Mouse (Mus musculus) kidney, embryonic 14.5 days (tissue): ENCODE results near the gene Lamp1. TPM values are rescaled to one million over a fixed set of nuclear protein-coding genes. Genes with fewer than 3 reads are reported as not detected.

ENCODE experiments used
- ATAC-seq: fragments of 200-750 bp; cut with Nextera tagmentation; 2 replicates; pipeline ENCODE4 v1.8.0; 2017; ENCODE audit warnings: moderate number of reproducible peaks, mild to moderate bottlenecking, moderate TSS enrichment, moderate library complexity; ENCODE audit not compliant: low FRiP score, low TSS enrichment
- H3K27ac ChIP-seq: fragments of 300-500 bp; sonication (generic); 2 replicates; pipeline ENCODE4 v1.5.1; 2014; ENCODE audit warnings: low read depth, mild to moderate bottlenecking, low read length, moderate library complexity, mixed read lengths
- H3K27me3 ChIP-seq: fragments of 300-500 bp; sonication (generic); 2 replicates; pipeline ENCODE4 v1.6.1; 2014; ENCODE audit warnings: mild to moderate bottlenecking, low read length; ENCODE audit not compliant: control insufficient read depth, insufficient read depth
- H3K36me3 ChIP-seq: fragments of 300-500 bp; sonication (generic); 2 replicates; pipeline ENCODE4 v1.6.1; 2014; ENCODE audit warnings: low read length, mixed read lengths; ENCODE audit not compliant: control insufficient read depth, insufficient read depth
- H3K4me1 ChIP-seq: fragments of 300-500 bp; sonication (generic); 2 replicates; pipeline ENCODE4 v1.6.1; 2014; ENCODE audit warnings: low read length, mixed read lengths; ENCODE audit not compliant: control insufficient read depth, insufficient read depth
- H3K4me2 ChIP-seq: fragments of 300-500 bp; sonication (generic); replicated peaks from 2 replicates; pipeline ENCODE4 v1.6.1; 2014; ENCODE audit warnings: low read depth, mild to moderate bottlenecking, low read length
- H3K4me3 ChIP-seq: fragments of 300-500 bp; sonication (generic); 2 replicates; pipeline ENCODE4 v1.5.1; 2014; ENCODE audit warnings: mild to moderate bottlenecking, low read length
- H3K9ac ChIP-seq: fragments of 300-500 bp; sonication (generic); 2 replicates; pipeline ENCODE4 v1.6.1; 2014; ENCODE audit warnings: low read depth, mild to moderate bottlenecking, low read length, moderate library complexity
- H3K9me3 ChIP-seq: fragments of 300-500 bp; sonication (generic); 2 replicates; pipeline ENCODE4 v1.6.1; 2016; ENCODE audit warnings: low read length; ENCODE audit not compliant: control insufficient read depth
- WGBS: fragments of 180-500 bp; shearing (Covaris S2); extraction: QIAGEN DNeasy Blood & Tissue Kit; methylation state at CpG from one replicate; pipeline ENCODE4 v1.1.7; 2014; 5-methylcytosine and 5-hydroxymethylcytosine counted together
- polyA plus RNA-seq: library from polyadenylated mRNA; unstranded; fragments of >200 nt; fragmentation: Nextera tagmentation; extraction: Ambion mirVana; gene quantifications from 2 replicates; pipeline ENCODE4 v1.2.1, GENCODE M21; 2014

The Lamp1 gene
- polyA plus RNA-seq = 225 and 306 TPM in 2 replicates

DNA sequence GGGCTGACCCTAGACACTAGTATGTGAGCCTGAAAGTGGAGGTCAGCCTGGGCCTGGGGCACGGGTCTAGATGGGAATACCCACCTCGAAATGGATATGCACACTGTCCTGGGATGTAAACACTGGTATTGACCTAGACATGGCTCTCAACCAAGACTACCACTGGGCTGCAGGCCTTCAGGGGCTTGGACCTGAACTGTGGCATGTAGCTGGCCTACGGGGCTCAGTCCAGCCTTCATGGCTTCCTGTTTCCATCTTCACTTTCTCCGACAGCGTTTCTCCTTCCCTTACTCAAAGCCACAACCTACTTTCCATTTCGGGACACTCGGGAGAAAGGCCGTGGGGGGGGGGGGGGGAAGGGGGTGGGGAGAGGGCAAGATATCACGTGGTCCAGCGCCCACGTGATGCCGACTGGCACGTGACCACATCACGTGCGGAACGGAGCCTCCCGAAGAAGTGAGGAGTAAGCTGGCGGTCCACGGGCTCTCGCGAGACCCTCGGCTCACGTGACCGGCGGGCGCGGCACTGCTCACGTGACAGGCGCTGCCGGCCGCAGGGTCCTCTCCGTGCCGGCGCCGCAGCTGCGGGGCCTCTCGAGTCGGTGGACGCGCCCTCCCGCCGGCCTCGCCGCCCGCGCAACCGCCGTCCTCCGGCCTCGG lies at the start of gene Lamp1:
Gene Lamp1 (plus strand): TSS at position 444 of the 659 bp plus-strand sequence.
- no peaks in the 10 kb centered on the region for H3K36me3 ChIP-seq
- peak within 1 kb of the TSS; percentile 98 for H3K9ac ChIP-seq
- peak within 1 kb of the TSS; percentile 91 for H3K4me2 ChIP-seq
- no peaks in the 10 kb centered on the region for H3K27me3 ChIP-seq
- H3K4me3 ChIP-seq = peak within 1 kb of the TSS; percentile 98
- peaks cover 5% of the 10 kb centered on the region; the same call in 1 of the 2 replicates for H3K4me1 ChIP-seq
- ATAC-seq = peak; percentile 97
- no peaks in the 10 kb centered on the region for H3K9me3 ChIP-seq
- WGBS = 2% methylated on average over 36 of the region's 50 CpGs
- peak within 1 kb of the TSS; percentile 37; the same call in 1 of the 2 replicates for H3K27ac ChIP-seq

DNA sequence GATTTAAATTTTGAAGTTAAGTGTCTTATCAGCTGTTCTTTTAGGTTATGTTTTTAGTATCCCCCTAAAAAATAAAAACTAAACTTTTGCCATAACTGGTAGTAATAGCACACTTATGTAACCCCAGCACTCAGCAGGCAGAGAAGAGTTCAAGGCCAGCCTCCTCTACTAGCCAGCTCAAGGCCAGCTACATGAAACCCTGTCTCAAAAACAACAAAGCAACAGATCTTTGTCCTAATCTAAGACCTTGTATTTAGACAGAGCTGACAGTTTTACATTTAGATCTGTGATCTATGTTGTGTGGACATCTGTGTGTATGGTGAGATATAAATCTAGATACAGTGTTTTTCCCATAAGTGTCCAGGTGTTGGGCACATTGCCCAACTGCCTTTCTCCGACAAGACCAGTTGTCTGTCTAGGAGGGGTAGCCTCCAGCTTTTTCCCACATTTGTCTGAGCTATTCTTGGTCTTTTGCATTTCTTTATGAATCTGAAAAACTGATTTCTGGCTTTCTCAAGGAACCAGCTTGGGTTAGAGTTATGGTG lies 49.5 kb upstream of the Lamp1 start:
- no peak overlapping the region for H3K9ac ChIP-seq
- H3K9me3 ChIP-seq = no peaks in the 10 kb centered on the region
- WGBS = 45% methylated on average over 1 of the region's 1 CpGs
- peaks cover 14% of the 10 kb centered on the region; the same call in 1 of the 2 replicates for H3K4me1 ChIP-seq
- no peaks in the 10 kb centered on the region for H3K27me3 ChIP-seq
- no peak overlapping the region for H3K4me2 ChIP-seq
- H3K36me3 ChIP-seq = peaks cover 11% of the 10 kb centered on the region; the same call in 1 of the 2 replicates
- H3K4me3 ChIP-seq = no peak overlapping the region
- ATAC-seq = no peak
- H3K27ac ChIP-seq = no peak overlapping the region

DNA sequence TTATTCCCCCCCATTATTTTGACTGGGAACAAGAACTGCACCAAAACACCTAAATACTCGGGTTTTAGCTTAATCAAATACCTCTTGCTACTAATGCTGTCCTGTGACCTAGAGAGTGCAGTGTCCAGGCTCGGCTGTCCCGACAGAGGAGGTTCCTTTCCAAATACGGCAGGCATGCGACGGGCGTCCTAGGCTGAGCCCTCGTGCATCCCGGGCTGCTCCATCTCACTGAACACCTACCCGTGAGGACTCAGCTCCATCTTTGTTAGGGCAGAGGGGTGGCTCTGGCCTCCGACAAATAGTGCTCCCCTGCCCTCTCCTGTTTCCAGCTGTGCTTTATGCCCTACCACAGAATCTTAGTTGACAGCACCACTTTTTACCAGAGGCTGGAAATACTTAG lies 47.0 kb upstream of the Lamp1 start:
- H3K27ac ChIP-seq = no peak overlapping the region
- no peak overlapping the region for H3K4me2 ChIP-seq
- peaks cover 7% of the 10 kb centered on the region; the same call in 1 of the 2 replicates for H3K4me1 ChIP-seq
- no peak overlapping the region for H3K9ac ChIP-seq
- H3K4me3 ChIP-seq = no peak overlapping the region
- no peak for ATAC-seq
- 87% methylated on average over 11 of the region's 11 CpGs for WGBS
- no peaks in the 10 kb centered on the region for H3K27me3 ChIP-seq
- peaks cover 19% of the 10 kb centered on the region; the same call in 1 of the 2 replicates for H3K36me3 ChIP-seq
- no peaks in the 10 kb centered on the region for H3K9me3 ChIP-seq

DNA sequence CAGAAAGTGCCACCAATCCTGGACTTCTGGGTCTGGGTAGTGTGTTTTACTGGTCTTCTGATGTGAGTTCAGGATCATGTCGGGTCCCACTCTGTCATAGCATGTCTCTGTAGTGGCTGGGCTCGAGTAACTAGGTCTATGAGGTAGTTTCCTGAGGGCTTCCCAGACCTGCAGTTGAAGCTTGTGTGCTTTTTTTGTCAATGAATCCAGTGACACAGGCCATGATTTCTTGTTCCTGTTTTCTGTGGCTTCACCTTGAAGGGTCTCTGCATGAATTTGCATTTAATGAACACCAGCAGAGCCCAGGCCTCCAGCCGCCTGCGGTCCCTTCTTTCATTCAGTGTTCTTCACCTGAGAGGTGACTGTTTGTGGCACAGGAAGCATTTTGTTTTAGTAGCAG lies 45.7 kb upstream of the Lamp1 start:
- Histone ChIP-seq H3K9me3 (no peaks in the 10 kb centered on the region), H3K9ac (no peak overlapping the region), H3K4me3 (no peak overlapping the region), H3K27ac (no peak overlapping the region), H3K27me3 (no peaks in the 10 kb centered on the region), H3K4me1 (0 out of 2 replicates have a peak, but pooled peaks cover 5% of the 10 kb centered on the region), H3K4me2 (no peak overlapping the region), H3K36me3 (peaks cover 19% of the 10 kb centered on the region; the same call in 1 of the 2 replicates)
- WGBS = 93% methylated on average over 4 of the region's 4 CpGs
- ATAC-seq = no peak

DNA sequence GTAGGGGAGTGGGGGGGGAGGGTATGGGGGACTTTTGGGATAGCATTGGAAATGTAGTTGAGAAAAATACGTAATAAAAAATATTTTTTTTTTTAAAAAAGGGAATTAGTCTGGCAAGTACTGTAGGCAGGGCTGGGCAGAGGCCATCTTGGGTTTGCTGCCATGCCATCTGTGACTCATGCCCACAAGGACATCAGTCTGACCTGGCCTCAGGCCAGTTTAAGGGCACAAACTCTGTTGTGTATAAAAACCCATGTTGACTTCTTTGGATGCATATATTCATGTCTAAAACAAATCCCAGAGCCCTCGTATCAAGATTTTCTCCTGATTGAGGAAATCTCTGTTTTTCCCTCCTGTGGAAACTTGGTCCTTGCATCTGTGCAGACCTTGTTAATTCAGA lies 41.9 kb upstream of the Lamp1 start:
- Histone ChIP-seq H3K9me3 (no peaks in the 10 kb centered on the region), H3K4me1 (no peaks in the 10 kb centered on the region), H3K27ac (no peak overlapping the region), H3K4me3 (no peak overlapping the region), H3K27me3 (no peaks in the 10 kb centered on the region), H3K9ac (no peak overlapping the region), H3K36me3 (peaks cover 34% of the 10 kb centered on the region; the same call in 1 of the 2 replicates), H3K4me2 (no peak overlapping the region)
- no peak for ATAC-seq
- 96% methylated on average over 2 of the region's 2 CpGs for WGBS

DNA sequence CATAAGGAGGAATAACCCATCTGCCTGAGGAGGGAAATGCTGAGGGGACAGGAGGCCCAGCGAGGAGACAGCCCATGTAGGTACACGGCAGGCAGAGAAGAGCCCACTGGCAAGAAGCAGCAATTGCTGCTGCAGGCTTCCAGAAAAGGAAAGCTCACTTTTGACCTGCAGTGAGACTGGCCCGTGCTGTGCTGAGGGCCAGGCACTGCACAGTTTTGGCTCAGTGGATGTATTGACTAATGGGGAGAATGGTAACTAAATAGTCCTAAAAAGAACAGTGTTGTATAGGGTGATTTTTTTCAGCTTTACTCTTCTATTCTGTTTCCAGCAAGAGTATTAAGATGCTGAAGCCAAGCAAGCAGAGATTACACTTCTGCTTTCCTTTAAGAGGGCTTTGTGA lies 40.4 kb upstream of the Lamp1 start:
- H3K9me3 ChIP-seq = no peaks in the 10 kb centered on the region
- no peak overlapping the region for H3K4me2 ChIP-seq
- no peak for ATAC-seq
- no peak overlapping the region for H3K27ac ChIP-seq
- H3K27me3 ChIP-seq = no peaks in the 10 kb centered on the region
- WGBS = 81% methylated on average over 3 of the region's 3 CpGs
- H3K4me1 ChIP-seq = no peaks in the 10 kb centered on the region
- H3K36me3 ChIP-seq = peaks cover 36% of the 10 kb centered on the region
- no peak overlapping the region for H3K4me3 ChIP-seq
- no peak overlapping the region for H3K9ac ChIP-seq

DNA sequence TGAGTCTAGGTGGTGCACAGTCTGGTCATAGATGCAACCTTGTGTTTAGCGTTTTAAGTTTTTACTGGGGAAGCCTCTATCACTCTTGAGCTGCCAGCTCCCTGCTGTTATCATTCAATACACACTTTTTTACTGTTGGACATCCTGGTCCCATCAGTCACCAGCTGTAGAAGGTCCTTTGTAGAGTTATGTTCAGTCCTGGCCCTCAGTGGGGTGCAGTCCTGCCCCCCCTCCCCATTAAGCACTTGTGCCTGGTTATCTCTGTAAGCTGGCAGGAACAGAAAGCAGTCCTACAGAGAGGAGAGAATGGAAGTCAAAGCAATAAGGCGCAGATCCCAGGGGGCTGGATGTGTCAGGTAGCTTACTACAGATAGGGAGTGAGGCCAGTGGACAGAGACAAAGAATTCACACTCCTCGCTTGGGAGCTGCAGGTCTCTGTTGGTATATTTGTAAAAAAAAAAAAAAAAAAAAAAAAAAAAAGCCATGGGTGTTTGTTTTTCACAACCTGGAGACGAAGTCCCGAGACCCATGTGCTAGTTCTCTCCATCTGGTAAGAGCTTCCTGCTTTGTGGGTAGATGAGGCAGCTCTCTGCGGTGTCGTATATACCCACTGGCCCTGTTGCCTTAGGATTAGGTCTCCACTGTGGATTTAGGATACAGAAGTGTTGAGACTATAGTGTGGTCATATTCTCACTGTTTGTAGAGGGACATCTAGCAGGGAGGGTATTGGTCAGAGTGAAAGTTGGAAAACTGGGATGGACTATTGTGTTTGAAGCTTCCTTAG lies 37.9 kb upstream of the Lamp1 start:
- no peaks in the 10 kb centered on the region for H3K4me1 ChIP-seq
- 88% methylated on average over 7 of the region's 7 CpGs for WGBS
- ATAC-seq = no peak
- no peak overlapping the region for H3K4me2 ChIP-seq
- no peaks in the 10 kb centered on the region for H3K9me3 ChIP-seq
- no peak overlapping the region for H3K4me3 ChIP-seq
- H3K27me3 ChIP-seq = no peaks in the 10 kb centered on the region
- no peak overlapping the region for H3K27ac ChIP-seq
- H3K36me3 ChIP-seq = peaks cover 54% of the 10 kb centered on the region
- no peak overlapping the region for H3K9ac ChIP-seq

DNA sequence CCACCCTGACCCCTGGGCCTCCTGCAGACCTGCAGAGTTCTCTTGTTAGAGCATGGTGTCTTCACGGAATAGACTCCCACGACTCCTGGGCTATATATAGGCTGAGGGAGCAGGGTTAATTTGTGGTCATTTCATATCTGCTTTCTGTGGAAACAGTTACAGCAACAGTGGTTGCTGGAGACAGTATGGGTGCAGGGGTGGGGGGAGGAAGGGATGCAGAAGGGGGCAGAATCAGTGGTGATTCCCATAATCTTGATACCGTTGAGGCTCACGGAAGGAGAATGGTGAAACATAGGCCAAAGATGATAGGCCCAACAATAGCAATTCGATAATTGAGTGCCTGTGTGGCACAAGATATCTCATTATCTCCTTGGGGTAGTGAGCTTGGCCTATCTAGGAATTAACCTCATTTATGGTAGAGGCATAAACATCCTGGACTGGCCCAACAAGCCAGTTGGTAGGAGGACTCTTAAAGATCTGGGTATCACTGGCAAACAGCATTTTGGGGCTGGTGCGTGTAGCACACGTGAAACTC lies 36.0 kb upstream of the Lamp1 start:
- Histone ChIP-seq H3K9me3 (no peaks in the 10 kb centered on the region), H3K9ac (no peak overlapping the region), H3K27ac (no peak overlapping the region), H3K4me1 (no peaks in the 10 kb centered on the region), H3K4me3 (no peak overlapping the region), H3K4me2 (no peak overlapping the region), H3K27me3 (no peaks in the 10 kb centered on the region), H3K36me3 (peaks cover 65% of the 10 kb centered on the region)
- 94% methylated on average over 7 of the region's 7 CpGs for WGBS
- ATAC-seq = no peak
